Comparison of ENCODE assay signal across 7 mouse cellular contexts in genomic region chr4:148168287-148168686, GRCm38 (mm10). TPM values are rescaled to one million over a fixed set of nuclear protein-coding genes. Genes with fewer than 3 reads are reported as not detected.
DNase-seq lines count a peak whose midpoint lies in the region; ATAC-seq and TF ChIP-seq lines count a peak whose summit lies in the region.

No protein-coding gene starts in this region.

- H3K4me1 ChIP-seq in kidney, postnatal 0 days (replicated peaks; ENCODE audit: insufficient read depth, low read length), result peaks cover 3% of the 10 kb centered on the region; the same call in 1 of the 2 replicates
- peaks cover 29% of the 10 kb centered on the region for H3K4me1 ChIP-seq in kidney, embryonic 15.5 days
- H3K4me1 ChIP-seq in MEL (ENCODE audit: control insufficient read depth in 1 of 2, insufficient read depth in 2 of 2, low read length in 2 of 2), result no peaks in the 10 kb centered on the region; a peak in 2 of 4 replicates
- H3K4me1 ChIP-seq in limb, embryonic 11.5 days (ENCODE audit: control insufficient read depth, insufficient read depth, low read length), result peaks cover 6% of the 10 kb centered on the region

- peak; percentile 77 for DNase-seq in kidney, postnatal 0 days (ENCODE audit: low spot score)
- DNase-seq in CD4-positive helper T cell, adult 2 months (ENCODE audit: low read depth, low spot score), result peak; percentile 74
- peak; percentile 78 for DNase-seq in MEL (ENCODE audit: low read depth, low spot score)
- peak; percentile 73 to 77 for DNase-seq in cerebellum, postnatal 36 days
- DNase-seq in limb, embryonic 11.5 days (ENCODE audit: low spot score), result peak; percentile 80
- DNase-seq in skeletal muscle tissue, adult 2 months (ENCODE audit: low read depth, low spot score), result peak; percentile 53

- TF ChIP-seq RAD21 in MEL (IDR thresholded peaks at IDR 0.05; ENCODE audit: low read depth, low read length), result peak; percentile 66

- H3K9ac ChIP-seq in kidney, postnatal 0 days (ENCODE audit: low read depth, low read length), result no peak overlapping the region
- no peak overlapping the region for H3K9ac ChIP-seq in kidney, embryonic 15.5 days
- no peak overlapping the region for H3K9ac ChIP-seq in MEL (ENCODE audit: control insufficient read depth, low read depth, low read length, poor library complexity, severe bottlenecking)
- no peak overlapping the region for H3K9ac ChIP-seq in limb, embryonic 11.5 days (ENCODE audit: low read length)

- no peak for ATAC-seq in kidney, postnatal 0 days (replicated peaks; ENCODE audit: low FRiP score, low read depth)
- ATAC-seq in kidney, embryonic 15.5 days (replicated peaks; ENCODE audit: low FRiP score), result no peak
- no peak for ATAC-seq in limb, embryonic 11.5 days (ENCODE audit: insufficient number of reproducible peaks, low FRiP score, low TSS enrichment, low read depth)

- H3K79me2 ChIP-seq in MEL (ENCODE audit: control insufficient read depth, insufficient read depth, low read length, poor library complexity), result no peaks in the 10 kb centered on the region

- peak; percentile 83 for TF ChIP-seq CTCF in kidney, postnatal 0 days (IDR thresholded peaks at IDR 0.05; ENCODE audit: low read depth)
- TF ChIP-seq CTCF in MEL (IDR thresholded peaks at IDR 0.05 in 2 of 3, conservative IDR thresholded peaks at IDR 0.05 in 1 of 3; ENCODE audit: control insufficient read depth in 1 of 3, insufficient read depth in 1 of 3, low read depth in 2 of 3, low read length in 3 of 3, poor library complexity in 1 of 3, severe bottlenecking in 1 of 3), result peak; percentile 67 to 79 (median 74); a peak in 5 of 6 replicates

- H3K36me3 ChIP-seq in kidney, postnatal 0 days (ENCODE audit: insufficient read depth, low read length), result no peaks in the 10 kb centered on the region
- no peaks in the 10 kb centered on the region for H3K36me3 ChIP-seq in kidney, embryonic 15.5 days
- no peaks in the 10 kb centered on the region for H3K36me3 ChIP-seq in MEL (ENCODE audit: control insufficient read depth in 1 of 2, insufficient read depth in 2 of 2, low read length in 2 of 2)
- no peaks in the 10 kb centered on the region for H3K36me3 ChIP-seq in limb, embryonic 11.5 days (ENCODE audit: control insufficient read depth, insufficient read depth, low read length)

- H3K27me3 ChIP-seq in kidney, postnatal 0 days (ENCODE audit: insufficient read depth, low read length), result peaks cover 38% of the 10 kb centered on the region
- H3K27me3 ChIP-seq in kidney, embryonic 15.5 days, result peaks cover 90% of the 10 kb centered on the region
- no peaks in the 10 kb centered on the region for H3K27me3 ChIP-seq in MEL (ENCODE audit: control insufficient read depth in 1 of 2, insufficient read depth in 2 of 2, low read length in 2 of 2)
- H3K27me3 ChIP-seq in limb, embryonic 11.5 days (ENCODE audit: control insufficient read depth, insufficient read depth, low read length), result peaks cover 62% of the 10 kb centered on the region

- TF ChIP-seq EP300 in MEL (IDR thresholded peaks at IDR 0.05; ENCODE audit: low read depth in 1 of 2, low read length in 2 of 2), result no peak

- TF ChIP-seq POLR2A in MEL (IDR thresholded peaks at IDR 0.05; ENCODE audit: control insufficient read depth in 1 of 2, insufficient read depth in 1 of 2, low read depth in 1 of 2, low read length in 2 of 2, poor library complexity in 1 of 2), result no peak

- WGBS in kidney, postnatal 0 days, result 28% methylated on average over 7 of the region's 7 CpGs
- WGBS in kidney, embryonic 15.5 days, result 24% methylated on average over 7 of the region's 7 CpGs
- 28% methylated on average over 7 of the region's 7 CpGs for WGBS in limb, embryonic 11.5 days

- no peak overlapping the region for H3K4me2 ChIP-seq in kidney, postnatal 0 days (ENCODE audit: low read length)
- no peak overlapping the region for H3K4me2 ChIP-seq in kidney, embryonic 15.5 days
- H3K4me2 ChIP-seq in limb, embryonic 11.5 days (ENCODE audit: low read depth, severe bottlenecking), result no peak overlapping the region

- H3K4me3 ChIP-seq in kidney, postnatal 0 days (replicated peaks; ENCODE audit: low read depth, low read length), result no peak overlapping the region
- no peak overlapping the region for H3K4me3 ChIP-seq in kidney, embryonic 15.5 days (replicated peaks)
- no peak overlapping the region for H3K4me3 ChIP-seq in MEL (ENCODE audit: control insufficient read depth in 1 of 2, insufficient read depth in 1 of 2, low read depth in 2 of 2, low read length in 2 of 2)
- H3K4me3 ChIP-seq in limb, embryonic 11.5 days (ENCODE audit: low read depth, low read length), result no peak overlapping the region

- H3K9me3 ChIP-seq in kidney, postnatal 0 days (replicated peaks; ENCODE audit: low read length), result no peaks in the 10 kb centered on the region
- no peaks in the 10 kb centered on the region for H3K9me3 ChIP-seq in kidney, embryonic 15.5 days (replicated peaks)
- no peaks in the 10 kb centered on the region for H3K9me3 ChIP-seq in MEL (replicated peaks; ENCODE audit: insufficient read depth, low read length)
- H3K9me3 ChIP-seq in limb, embryonic 11.5 days (ENCODE audit: control insufficient read depth, low read length), result no peaks in the 10 kb centered on the region

- H3K27ac ChIP-seq in kidney, postnatal 0 days, result no peak overlapping the region
- H3K27ac ChIP-seq in kidney, embryonic 15.5 days, result no peak overlapping the region
- no peak overlapping the region for H3K27ac ChIP-seq in MEL (ENCODE audit: control insufficient read depth, low read depth, low read length)
- no peak overlapping the region for H3K27ac ChIP-seq in limb, embryonic 11.5 days (replicated peaks; ENCODE audit: low read depth, low read length)

TF ChIP-seq in MEL, 35 proteins besides CTCF, POLR2A, EP300 and RAD21:
- 0 out of 2 replicates have a peak, but pooled peaks have one; percentile 63 for TF ChIP-seq MYC (IDR thresholded peaks at IDR 0.05; ENCODE audit: low read depth, low read length)
- peak; percentile 83 for TF ChIP-seq MAX (IDR thresholded peaks at IDR 0.05; ENCODE audit: low read length)
- peak; percentile 51 for TF ChIP-seq ZC3H11A (IDR thresholded peaks at IDR 0.05; ENCODE audit: low read depth, low read length)
- TF ChIP-seq SMC3 (IDR thresholded peaks at IDR 0.05; ENCODE audit: low read depth, low read length), result peak; percentile 75
- peak; percentile 67 for TF ChIP-seq MAFK (IDR thresholded peaks at IDR 0.05; ENCODE audit: borderline replicate concordance, low read depth, low read length)
- TF ChIP-seq MYB (IDR thresholded peaks at IDR 0.05; ENCODE audit: low read depth, low read length), result no peak
- 0 out of 2 replicates have a peak, but pooled peaks have one; percentile 21 for TF ChIP-seq JUND (IDR thresholded peaks at IDR 0.05; ENCODE audit: low read depth, low read length)
- 0 out of 2 replicates have a peak, but pooled peaks have one; percentile 34 for TF ChIP-seq SIN3A (IDR thresholded peaks at IDR 0.05; ENCODE audit: low read length)
- 0 out of 2 replicates have a peak, but pooled peaks have one; percentile 12 for TF ChIP-seq ZNF384 (IDR thresholded peaks at IDR 0.05; ENCODE audit: low read depth, low read length)
- no peak for TF ChIP-seq KAT2A (conservative IDR thresholded peaks at IDR 0.05; ENCODE audit: low read depth, low read length)

RNA-seq across cellular contexts. Expression of gene Fbxo2, which starts 7.9 kb away (rescaled TPM):
- 2.5 and 3.7 TPM in 2 replicates for polyA plus RNA-seq in kidney, postnatal 0 days (2015; fragmentation: Nextera tagmentation; extraction: Ambion mirVana)
- polyA plus RNA-seq in kidney, embryonic 15.5 days (2015; fragmentation: Nextera tagmentation; extraction: Ambion mirVana), result 1.7 and 2.1 TPM in 2 replicates
- 0.35 and 0.46 TPM in 2 replicates for total RNA-seq in MEL (2012; rRNA removed)
- 1 to 10 TPM in 1 of 2 experiments, not detected in 1; 2.7 TPM for polyA plus RNA-seq in MEL (2012; ENCODE audit: insufficient read depth in 1 of 2, insufficient read length in 2 of 2, low read depth in 1 of 2, low replicate concordance in 2 of 2, missing spikeins in 1 of 2)
- 0.58 and 1.0 TPM in 2 replicates for polyA plus RNA-seq in limb, embryonic 11.5 days (2014; fragmentation: Nextera tagmentation; extraction: Ambion mirVana)

RNA-seq across cellular contexts. Expression of gene Fbxo44, which starts 8.0 kb away (rescaled TPM):
- 30.2 and 30.5 TPM in 2 replicates for polyA plus RNA-seq in kidney, postnatal 0 days (2015; fragmentation: Nextera tagmentation; extraction: Ambion mirVana)
- 11.8 and 13.6 TPM in 2 replicates for polyA plus RNA-seq in kidney, embryonic 15.5 days (2015; fragmentation: Nextera tagmentation; extraction: Ambion mirVana)
- 2.3 and 3.2 TPM in 2 replicates for total RNA-seq in MEL (2012; rRNA removed)
- polyA plus RNA-seq in MEL (2012; ENCODE audit: insufficient read depth in 1 of 2, insufficient read length in 2 of 2, low read depth in 1 of 2, low replicate concordance in 2 of 2, missing spikeins in 1 of 2), result 1 to 10 TPM in 1 of 2 experiments, not detected in 1; 6.2 TPM
- polyA plus RNA-seq in limb, embryonic 11.5 days (2014; fragmentation: Nextera tagmentation; extraction: Ambion mirVana), result 10.4 and 12.2 TPM in 2 replicates

RNA-seq across cellular contexts. Expression of gene Fbxo6, which starts 16.3 kb away (rescaled TPM):
- polyA plus RNA-seq in kidney, postnatal 0 days (2015; fragmentation: Nextera tagmentation; extraction: Ambion mirVana), result 28.5 and 33.7 TPM in 2 replicates
- 15.5 and 19.9 TPM in 2 replicates for polyA plus RNA-seq in kidney, embryonic 15.5 days (2015; fragmentation: Nextera tagmentation; extraction: Ambion mirVana)
- total RNA-seq in MEL (2012; rRNA removed), result 35.1 and 37.3 TPM in 2 replicates
- 10 to 100 TPM in 1 of 2 experiments, not detected in 1; 62.6 TPM for polyA plus RNA-seq in MEL (2012; ENCODE audit: insufficient read depth in 1 of 2, insufficient read length in 2 of 2, low read depth in 1 of 2, low replicate concordance in 2 of 2, missing spikeins in 1 of 2)
- 11.0 and 11.5 TPM in 2 replicates for polyA plus RNA-seq in limb, embryonic 11.5 days (2014; fragmentation: Nextera tagmentation; extraction: Ambion mirVana)

RNA-seq across cellular contexts. Expression of gene Draxin, which starts 37.8 kb away (rescaled TPM):
- 0.14 and 0.24 TPM in 2 replicates for polyA plus RNA-seq in kidney, postnatal 0 days (2015; fragmentation: Nextera tagmentation; extraction: Ambion mirVana)
- 0.46 and 0.62 TPM in 2 replicates for polyA plus RNA-seq in kidney, embryonic 15.5 days (2015; fragmentation: Nextera tagmentation; extraction: Ambion mirVana)
- total RNA-seq in MEL (2012; rRNA removed), result 0.03 and 0.08 TPM in 2 replicates
- under 1 TPM in 1 of 2 experiments, not detected in 1; 0.17 TPM for polyA plus RNA-seq in MEL (2012; ENCODE audit: insufficient read depth in 1 of 2, insufficient read length in 2 of 2, low read depth in 1 of 2, low replicate concordance in 2 of 2, missing spikeins in 1 of 2)
- 2.0 and 2.5 TPM in 2 replicates for polyA plus RNA-seq in limb, embryonic 11.5 days (2014; fragmentation: Nextera tagmentation; extraction: Ambion mirVana)

RNA-seq across cellular contexts. Expression of gene Mad2l2, which starts 38.1 kb away (rescaled TPM):
- polyA plus RNA-seq in kidney, postnatal 0 days (2015; fragmentation: Nextera tagmentation; extraction: Ambion mirVana), result 73.1 and 77.2 TPM in 2 replicates
- polyA plus RNA-seq in kidney, embryonic 15.5 days (2015; fragmentation: Nextera tagmentation; extraction: Ambion mirVana), result 65.5 and 69.8 TPM in 2 replicates
- 28.4 and 28.6 TPM in 2 replicates for total RNA-seq in MEL (2012; rRNA removed)
- 10 to 100 TPM in 1 of 2 experiments, not detected in 1; 44.8 TPM for polyA plus RNA-seq in MEL (2012; ENCODE audit: insufficient read depth in 1 of 2, insufficient read length in 2 of 2, low read depth in 1 of 2, low replicate concordance in 2 of 2, missing spikeins in 1 of 2)
- polyA plus RNA-seq in limb, embryonic 11.5 days (2014; fragmentation: Nextera tagmentation; extraction: Ambion mirVana), result 91.8 and 104 TPM in 2 replicates
